Mouse (Mus musculus) lung, adult 18-20 months (tissue): ENCODE data around the gene Loxl4.
A peak's percentile ranks its signal among the peaks of the same experiment; 100 is the strongest.

ENCODE experiments used
- DNase-seq, 2 experiments: peaks; one replicate each; pipeline ENCODE4 v3.0.0; 2022; ENCODE audit warnings: mixed read lengths in 2 of 2

Gene Loxl4

DNA sequence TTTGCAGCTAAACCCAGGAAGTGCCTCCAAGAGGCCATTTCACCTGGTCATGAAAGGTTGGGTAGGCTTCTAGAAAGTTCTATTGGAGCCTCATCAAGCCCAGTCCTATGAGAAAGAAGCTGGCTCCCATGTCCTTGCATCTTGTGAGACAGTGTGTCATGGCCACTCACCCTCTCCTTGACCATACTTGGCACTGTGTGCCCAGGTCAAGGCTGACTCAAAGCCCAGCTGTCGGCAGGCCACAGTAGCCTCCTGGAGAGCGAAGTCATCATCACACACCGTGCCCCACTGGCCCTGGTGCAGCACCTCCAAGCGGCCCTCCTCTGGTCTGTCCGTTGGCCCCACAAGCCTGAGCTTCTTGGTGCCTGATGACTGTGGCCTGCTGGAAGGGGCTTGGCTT is 4.5 kb downstream of the Loxl4 start:
- no peak for DNase-seq

DNA sequence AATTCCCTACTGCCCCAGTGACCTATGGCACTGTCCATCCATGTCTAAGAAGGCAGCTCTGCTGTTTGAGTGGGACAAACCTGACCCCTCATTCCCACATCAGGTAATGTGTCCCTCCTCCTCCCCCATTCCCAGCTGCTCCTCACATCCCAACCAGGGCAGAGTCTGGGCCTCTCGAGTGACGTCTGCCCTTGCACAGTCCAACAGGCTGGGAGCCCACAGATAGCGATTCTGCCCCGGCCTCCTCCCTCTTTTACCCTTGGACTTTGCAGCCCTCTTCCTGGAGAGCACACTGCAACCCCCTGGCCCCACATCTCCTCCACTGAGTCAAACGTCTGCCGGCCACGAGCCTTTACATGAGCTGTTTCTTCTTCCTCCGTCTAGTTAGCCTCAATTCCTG is 10.0 kb downstream of the Loxl4 start:
- no peak for DNase-seq

DNA sequence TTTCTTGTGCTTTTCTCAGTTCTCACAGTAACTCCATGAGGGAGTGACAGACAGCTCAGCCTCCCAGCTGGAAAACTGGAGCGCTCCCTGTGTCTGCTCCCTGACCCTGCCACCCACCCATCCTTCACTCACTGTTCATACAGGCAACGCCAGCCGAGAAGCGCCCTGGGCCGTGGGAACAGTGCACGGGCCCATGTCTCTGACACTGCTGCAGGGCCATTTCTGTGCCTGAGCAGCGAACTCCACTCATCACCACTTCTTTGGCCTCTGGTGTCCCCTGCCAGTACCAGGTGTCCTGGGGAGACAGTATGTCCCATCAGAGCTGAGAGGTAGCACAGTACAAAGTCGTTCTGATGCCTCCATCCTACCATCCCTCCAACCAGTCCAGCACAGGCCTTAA is 10.6 kb downstream of the Loxl4 start:
- DNase-seq = no peak

DNA sequence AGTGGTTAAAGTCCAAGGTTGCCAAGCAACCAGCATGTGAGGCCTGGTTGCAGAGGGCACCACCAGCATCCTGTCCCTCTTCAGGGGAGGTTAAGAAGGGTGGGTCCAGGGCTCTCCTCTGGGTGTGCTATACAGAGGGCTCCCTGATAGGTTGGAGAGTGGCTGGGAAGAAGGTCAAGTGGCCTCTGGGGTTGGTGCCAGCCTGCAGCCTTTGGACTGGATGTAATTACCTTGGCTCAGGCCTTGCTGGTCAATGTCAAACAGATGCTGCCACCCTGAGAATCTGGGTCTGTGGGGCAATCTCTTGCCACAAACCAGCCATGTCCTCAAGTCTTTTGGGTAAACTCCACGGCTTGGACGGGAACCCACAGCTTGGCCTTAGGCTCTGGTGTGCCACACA is 11.2 kb downstream of the Loxl4 start:
- DNase-seq = peak in 1 of 2 experiments; percentile 17

DNA sequence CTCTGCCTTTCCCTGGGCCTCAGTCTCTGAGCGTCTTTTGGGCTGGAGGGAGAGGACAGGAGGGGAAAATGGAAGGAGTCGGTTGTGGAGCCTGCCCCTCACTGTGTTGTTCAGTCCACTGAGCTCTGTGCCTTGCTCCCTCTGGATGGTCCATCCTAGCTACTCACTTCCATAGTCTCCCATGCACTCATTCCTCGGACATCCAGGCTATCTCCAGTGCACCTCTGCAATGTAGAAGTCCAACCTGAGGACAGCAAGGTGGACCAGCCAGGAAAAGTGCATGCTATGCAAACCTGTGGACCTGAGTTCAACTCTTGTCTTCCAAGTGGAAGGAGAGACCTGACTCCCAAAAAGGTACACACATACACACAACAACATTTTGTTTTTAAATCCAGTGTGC is 12.0 kb downstream of the Loxl4 start:
- no peak for DNase-seq

DNA sequence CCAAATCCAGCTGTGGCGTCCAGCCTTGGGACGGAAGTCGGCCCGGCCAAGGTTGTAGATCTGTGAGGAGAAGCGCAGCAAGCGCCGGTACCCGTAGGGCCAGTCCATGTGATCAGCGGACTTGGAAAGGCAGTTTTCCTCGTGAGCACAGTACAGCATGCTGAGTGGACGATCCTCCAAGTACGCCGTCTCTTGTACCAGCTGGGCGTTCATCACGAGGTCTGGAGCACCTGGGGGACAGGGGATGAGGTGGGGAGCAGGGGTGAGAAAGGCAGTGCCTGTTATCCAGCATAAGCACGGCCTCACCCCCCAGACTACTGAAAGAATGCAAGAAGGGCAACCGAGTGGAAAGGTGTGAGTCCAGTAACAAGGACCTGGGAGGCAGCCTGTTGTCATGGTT is 12.7 kb downstream of the Loxl4 start:
- DNase-seq = no peak

DNA sequence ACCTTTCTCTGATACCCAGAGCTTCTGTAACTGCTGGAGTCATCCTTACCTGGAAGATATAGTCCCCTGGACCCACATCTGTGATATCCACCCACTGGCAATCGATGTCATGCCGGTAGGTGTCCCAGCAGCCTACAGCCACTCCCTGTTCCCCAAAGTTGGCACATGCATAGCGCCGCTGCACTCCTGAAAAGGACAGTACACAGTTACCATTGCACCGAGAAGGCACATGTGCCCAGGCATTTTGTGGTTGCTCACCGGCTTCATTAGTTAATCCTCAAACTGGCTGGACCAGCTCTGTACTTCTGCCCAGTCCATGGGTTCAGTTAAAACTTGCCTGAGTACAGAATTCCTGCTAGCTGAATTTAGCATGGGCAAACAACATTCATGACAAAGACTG is 14.7 kb downstream of the Loxl4 start:
- no peak for DNase-seq

DNA sequence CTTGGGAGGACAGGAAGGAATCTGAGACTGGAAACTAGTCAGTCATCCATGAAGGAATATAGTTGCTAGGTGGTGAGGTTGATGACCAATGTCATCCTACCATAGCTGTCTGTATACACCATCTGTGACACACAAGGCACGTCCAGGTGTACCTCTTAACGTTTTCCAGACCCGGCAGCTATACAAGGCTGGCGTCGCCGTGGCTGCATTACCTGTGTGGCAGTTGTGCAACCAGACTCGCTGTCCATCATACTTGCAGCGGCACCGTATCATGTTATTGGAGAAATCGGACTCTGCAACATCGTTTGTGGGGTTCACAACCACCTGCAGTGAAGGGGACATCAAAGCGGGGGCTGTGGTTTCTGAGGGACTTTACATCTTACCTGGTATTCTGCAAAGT is 15.3 kb downstream of the Loxl4 start:
- DNase-seq = no peak

DNA sequence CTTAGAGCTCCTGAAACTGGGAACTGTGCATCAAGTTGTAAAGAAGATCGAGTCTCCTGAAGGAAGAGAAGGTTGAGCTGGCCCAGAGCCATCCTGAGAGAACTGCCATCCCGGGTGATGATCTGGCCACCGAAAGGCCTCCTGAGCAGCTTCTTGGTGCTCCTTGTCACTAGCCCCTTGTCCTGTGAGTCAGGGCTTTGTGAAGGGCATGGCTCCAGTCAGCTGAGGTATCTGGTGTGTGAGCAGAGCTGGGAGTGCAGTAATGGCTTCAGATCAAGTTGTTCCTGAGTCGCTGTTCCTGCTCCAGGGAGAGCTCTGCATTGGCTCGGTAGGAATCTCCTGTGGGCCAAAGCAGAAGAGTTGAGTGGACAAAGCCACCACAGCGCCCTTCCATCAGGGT is 17.5 kb downstream of the Loxl4 start:
- no peak for DNase-seq

DNA sequence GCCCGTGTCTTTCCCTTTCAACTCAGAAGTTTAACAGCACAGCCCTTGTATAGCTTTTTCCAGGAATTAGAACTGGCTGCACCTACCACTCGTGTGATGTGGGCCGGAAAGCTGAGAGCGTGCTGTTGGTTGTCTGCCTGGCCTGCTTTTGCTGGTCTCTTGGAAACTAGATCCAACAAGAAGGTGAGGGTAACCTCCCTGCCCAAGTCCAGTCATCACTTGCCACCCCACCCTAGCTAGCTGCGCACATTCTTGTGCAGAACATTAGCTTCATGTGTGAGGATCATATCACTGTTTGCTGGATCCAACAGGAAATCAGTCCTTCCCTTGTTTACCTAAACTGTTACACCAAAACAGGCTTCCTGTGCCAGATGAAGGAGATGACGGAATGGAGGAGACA is 19.2 kb downstream of the Loxl4 start:
- peak in 1 of 2 experiments; percentile 28 for DNase-seq

DNA sequence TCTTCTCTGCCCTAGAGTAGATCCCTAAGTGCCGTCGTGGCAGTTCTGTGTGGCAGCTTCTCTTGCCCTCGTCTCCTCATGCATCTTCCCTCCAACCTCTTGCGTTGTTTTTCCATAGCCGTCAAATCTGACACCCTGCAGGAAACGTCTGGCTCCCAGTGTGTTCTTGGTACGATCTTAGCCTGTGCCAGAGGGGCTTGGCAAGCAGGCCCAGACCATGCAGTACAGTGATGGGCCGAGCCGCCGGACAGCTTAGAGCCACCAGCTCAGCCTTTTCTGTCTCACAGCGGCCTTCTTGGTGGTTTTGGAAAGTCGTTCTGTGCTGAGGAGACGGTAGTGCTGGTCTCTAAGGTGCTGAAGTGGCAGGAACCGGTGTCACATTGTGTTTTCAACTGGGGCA is 21.1 kb downstream of the Loxl4 start:
- no peak for DNase-seq

DNA sequence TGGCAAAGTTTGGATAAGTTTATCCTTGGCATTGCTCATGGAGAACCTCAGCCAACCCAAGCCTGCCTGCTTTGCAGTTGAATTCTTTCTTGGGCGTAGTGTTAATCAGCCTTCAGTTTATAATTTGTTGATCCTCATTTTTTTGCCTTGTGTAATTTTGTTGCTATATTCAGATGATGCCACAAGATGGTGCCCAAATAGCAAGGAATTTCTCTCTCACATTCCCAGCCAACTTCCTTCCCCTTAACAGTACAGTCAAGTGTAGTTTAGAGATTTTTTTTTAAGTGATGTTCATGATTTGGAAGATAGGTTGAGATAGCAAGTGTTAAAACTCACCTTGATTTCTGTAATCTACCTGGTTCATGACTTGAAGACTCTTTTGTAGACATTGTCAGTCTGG is 23.4 kb downstream of the Loxl4 start:
- DNase-seq = no peak

DNA sequence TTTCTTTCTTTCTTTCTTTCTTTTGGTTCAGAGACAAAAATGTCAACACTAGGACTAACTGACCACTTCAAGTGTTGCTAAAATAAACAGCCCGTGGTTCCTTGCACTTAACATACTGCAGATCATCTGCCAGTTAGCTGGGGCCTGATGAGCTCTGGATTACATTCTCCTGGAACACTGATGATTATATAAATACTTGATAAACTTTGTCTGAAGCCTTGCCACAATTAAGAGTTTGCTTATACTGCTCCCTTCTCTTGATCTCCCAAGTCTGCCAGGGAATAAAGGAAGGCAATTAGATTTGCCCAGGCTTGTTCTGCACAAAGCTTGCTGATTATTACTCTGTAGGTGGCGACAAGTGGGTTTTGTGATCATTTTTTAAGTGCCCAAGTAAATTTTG is 24.9 kb downstream of the Loxl4 start:
- no peak for DNase-seq

DNA sequence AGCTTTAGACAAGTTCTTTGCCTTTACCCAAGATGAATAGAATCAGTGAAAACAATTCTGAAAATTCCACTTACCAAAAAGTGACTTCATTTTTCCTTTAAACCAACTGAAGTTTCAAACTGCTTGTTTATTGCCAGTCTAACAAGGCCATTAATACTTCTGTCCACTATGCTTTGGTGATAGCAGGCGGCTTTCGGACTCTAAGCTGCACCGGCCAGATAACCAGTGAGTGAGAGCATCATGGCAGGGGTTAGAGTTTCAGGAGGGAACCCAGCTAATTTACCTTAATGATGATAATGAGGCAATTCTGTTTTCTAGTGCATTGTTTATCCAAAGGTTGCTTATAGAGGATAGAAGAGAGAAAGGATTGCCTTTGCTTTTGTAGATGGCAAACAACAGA is 28.4 kb downstream of the Loxl4 start:
- no peak for DNase-seq

DNA sequence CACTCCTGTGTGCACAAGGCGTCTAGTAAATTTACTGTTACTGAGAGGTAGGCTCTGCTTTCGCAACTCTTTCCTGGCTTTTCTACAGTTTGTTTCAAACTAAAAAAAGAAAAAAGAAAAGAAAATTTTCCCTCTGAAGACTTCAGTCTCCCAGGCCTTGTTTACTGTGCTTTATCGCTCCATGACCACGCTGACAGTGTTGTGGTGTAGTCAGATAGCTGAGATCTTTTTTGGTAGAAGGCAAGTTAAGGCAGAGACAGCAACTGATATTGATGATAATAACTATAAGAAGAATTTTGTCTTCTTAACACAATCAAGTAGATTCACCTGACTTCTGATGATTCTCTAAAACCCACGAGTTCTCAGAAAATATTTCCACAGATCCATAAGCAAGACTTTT is 28.9 kb downstream of the Loxl4 start:
- no peak for DNase-seq

DNA sequence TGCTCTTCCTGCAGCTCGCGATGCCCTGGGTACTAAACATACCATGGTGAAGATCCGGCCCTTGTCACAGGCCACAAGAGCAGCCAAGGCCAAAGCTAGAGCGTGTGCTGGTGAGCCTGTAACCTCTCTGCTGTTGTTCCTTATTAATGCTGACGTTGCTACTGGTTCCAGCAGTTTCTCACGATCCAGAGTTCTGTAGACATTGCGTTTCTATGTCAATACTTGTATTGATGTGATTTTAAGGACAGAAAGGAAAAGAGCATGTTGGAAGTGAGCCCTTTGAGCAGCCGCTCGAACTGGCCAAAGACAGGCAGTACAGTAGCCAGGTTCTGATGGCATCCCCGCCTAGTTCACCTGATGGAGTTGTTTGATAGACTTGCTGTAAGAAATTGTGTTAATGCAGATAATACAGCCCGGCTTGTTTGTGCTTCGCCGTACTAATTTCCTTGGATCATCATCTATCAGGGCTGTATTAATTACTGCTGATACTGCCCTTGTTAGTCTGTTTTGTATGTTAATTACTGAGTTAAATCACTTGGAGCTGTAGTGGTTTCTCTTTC is 29.7 kb downstream of the Loxl4 start:
- no peak for DNase-seq

DNA sequence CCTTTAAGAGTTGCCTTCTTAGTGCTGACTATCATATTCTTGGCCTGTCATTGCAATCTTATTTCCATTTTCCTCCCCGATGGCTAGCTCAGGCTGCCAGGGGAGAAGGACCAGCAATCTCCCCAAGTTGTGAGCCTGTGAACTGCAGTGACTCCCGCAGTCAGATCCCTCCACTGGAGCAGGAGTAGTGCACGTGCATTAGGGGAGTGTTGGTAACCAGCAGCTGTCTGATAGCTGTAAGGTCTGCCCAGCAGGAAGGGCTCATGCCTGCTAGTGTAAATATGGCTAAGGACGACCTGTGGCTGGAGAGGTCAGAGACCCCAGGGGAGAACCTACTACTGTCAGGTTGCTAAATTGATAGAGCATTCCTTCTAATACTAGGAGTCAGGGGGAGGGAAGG is 31.9 kb downstream of the Loxl4 start:
- no peak for DNase-seq

DNA sequence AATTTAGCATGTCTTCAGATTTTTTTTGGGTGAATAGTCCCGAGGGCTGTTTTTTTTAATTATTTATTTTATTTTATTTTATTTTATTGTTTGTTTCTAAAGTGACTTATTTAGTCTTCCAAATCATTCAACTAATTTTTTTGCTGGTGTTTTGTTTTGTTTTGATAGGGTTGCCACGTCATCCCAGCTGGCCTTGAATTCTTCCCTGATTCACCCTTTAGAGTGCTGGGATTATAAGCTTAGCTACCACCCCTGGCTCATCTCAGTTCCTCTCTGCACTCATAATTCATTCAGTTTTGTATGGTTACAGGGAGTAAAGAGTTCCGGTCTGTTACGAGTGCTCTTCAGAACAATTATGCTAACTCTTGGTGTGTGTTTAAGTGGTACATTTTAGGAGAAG is 34.0 kb downstream of the Loxl4 start:
- DNase-seq = no peak

DNA sequence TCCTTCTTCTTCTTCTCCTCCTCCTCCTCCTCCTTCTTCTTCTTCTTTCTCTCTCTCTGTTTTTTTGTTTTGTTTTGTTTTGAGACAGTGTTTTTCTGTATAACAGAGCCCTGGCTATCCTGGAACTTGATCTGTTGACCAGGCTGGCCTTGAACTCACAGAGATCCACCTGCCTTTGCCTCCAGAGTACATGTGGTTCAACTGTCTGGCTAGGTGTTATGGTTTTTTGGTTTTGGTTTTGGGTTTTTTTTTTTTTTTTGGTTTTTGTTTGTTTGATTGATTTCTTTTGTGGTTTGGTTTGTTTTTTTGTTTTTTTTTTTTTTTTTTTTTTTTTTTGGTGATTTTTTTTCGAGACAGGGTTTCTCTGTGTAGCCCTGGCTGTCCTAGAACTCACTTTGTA is 35.8 kb downstream of the Loxl4 start:
- no peak for DNase-seq

DNA sequence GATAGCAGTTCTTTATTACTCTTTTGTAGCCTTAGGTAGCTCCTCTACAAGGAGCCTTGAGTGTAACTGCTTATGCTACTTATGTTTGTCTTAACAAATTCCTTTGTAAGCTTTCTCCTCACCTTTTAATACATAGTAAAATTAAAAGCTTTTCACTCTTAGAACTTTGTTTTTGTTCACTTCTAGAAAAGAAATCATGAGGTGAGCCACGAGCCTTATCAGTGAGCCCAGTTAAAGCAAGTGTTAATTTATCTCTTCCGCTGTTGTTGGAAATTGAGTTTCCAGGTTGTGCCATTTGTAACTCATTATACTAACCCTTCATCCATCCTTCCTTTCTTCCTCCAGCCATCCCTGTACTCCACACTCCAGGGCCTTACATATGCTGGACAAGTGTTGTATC is 37.3 kb downstream of the Loxl4 start:
- DNase-seq = no peak

DNA sequence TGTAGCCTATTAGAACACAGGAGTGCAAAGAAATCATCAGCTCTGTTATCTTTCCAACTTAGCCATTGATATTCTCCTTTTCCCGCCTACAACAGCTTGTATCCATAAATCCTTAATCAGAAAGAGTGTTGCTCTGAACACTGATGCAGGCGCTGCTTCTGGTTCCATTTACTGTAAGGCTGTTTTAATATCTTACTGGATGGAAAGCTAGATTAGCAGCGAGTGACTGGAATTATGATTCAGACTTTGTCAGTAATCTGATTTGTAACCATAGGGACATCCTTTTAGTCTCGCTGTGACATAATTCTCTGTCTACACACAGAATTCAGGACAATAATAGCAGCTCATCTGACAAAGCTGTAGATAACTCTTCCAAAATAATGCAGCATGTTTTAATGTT is 41.3 kb downstream of the Loxl4 start:
- no peak for DNase-seq

DNA sequence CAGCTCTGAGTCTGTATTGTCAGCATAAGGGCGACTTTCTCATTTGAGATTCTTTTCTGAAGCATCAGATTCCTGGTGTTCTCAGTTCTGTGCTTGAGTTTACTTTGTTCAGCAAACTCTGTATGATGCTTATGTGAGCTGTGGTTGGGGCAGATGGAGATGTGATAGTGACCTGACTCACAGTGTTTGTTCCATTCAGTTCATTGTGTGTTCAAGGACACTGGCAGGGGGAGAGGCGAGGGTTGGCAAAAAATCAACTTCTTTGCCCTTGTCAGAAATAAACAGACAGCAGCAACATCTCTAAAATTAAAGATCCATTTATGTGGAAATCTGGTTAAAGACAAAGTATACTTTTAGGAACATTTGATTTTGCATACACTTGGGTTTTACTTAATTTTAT is 43.5 kb downstream of the Loxl4 start:
- no peak for DNase-seq

DNA sequence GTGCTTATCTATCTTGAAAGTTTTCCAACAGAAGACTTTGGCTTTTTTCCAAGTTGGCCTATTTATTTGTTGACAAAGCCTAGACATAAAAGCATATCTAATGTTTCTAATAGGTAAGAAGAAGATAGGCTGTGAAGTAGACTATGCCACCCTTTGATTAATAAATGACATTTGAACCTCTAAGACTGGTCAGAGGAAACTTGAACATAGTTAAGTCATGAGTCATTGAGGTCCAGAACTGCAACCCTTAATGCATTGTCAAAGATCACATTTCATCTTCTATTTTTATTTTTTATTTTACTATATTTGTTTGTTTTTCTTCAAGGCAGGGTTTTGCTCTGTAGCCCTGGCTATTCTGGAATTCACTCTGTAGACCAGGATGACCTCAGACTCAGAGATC is 45.6 kb downstream of the Loxl4 start:
- no peak for DNase-seq

DNA sequence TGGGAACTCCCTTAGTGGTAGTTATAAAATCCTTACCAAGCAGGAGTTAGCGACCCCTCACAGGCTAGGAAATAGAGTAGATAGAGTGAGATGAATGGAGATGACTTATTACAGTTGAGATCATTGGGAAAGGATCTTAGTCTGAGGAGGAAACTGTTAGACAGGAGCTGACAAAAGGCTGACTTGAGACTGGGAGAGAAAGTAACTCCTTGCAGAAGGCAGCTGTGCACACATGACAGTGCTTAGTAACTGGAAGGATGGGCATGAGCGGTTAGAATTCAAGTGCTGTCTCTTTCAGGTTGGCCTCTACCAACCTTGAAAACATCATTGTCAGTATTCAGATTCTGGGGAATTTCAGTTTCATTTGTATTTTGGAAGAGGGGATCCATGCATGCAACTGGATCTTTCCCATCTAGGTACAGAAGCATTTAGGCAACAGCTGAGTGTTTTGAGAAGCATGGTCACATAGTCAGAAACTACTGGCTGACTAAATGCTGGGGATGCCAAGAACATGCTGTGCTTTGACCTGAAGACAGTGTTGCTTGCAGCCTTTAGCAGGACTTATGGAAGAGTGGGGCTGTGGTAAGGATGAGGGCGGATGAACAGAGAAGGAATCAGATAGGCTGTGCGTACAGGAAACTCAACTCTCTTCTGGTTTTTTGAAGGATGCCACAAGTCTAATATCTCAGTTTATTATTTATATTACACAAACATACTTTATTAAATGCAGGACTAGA is 46.2 kb downstream of the Loxl4 start:
- peak; percentile 25 to 43 for DNase-seq

DNA sequence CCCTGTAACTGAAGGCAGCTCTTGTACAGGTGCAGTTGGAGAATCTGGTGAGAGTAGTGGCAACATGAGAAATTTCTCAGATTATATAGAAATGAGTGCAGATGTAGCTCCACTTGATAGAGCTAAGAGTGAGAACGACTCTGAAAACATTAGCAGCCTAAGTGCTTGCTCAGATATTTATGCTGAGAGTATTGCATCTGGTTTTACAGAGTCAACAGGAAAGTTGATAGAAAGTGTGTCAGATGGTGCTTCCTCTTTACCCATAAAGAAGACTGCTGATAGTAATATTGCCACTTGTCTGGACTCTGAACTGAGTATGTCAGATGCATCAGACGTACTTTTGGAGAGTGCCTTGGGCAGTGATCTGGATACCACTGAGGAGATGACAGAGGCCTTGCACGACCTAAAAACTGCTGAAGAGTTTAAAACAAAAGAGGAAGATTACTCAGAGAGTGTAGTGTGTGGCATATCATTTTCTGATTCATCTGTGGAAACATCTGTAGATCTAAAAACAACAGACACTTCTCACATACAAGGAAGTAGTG is 48.8 kb downstream of the Loxl4 start:
- DNase-seq = no peak
